In genomic region chr2:72203609-72204008, GRCm38 (mm10) we compare ENCODE assay signal across 7 mouse cellular contexts.
A peak's percentile ranks its signal among the peaks of the same experiment; 100 is the strongest.
DNase-seq lines count a peak whose midpoint lies in the region; ATAC-seq and TF ChIP-seq lines count a peak whose summit lies in the region.

No protein-coding gene starts in this region.

- 0 out of 2 replicates have a peak, but pooled peaks have one; percentile 22 for ATAC-seq in embryonic facial prominence, embryonic 12.5 days (ENCODE audit: insufficient number of reproducible peaks, insufficient read depth, low FRiP score, low TSS enrichment)
- peak; percentile 73 for ATAC-seq in limb, embryonic 14.5 days (ENCODE audit: low FRiP score, low read depth)
- 0 out of 2 replicates have a peak, but pooled peaks have one; percentile 58 for ATAC-seq in monocyte, adult 5-6 weeks (replicated peaks; ENCODE audit: insufficient number of reproducible peaks, low FRiP score, low TSS enrichment, poor library complexity, severe bottlenecking)

- H3K27ac ChIP-seq in embryonic facial prominence, embryonic 12.5 days, result no peak overlapping the region
- H3K27ac ChIP-seq in limb, embryonic 14.5 days (replicated peaks; ENCODE audit: low read depth, low read length), result no peak overlapping the region

- peaks cover 9% of the 10 kb centered on the region; the same call in 1 of the 2 replicates for H3K4me1 ChIP-seq in embryonic facial prominence, embryonic 12.5 days
- H3K4me1 ChIP-seq in limb, embryonic 14.5 days (ENCODE audit: control insufficient read depth, insufficient read depth, low read length), result no peaks in the 10 kb centered on the region

- H3K9ac ChIP-seq in embryonic facial prominence, embryonic 12.5 days, result no peak overlapping the region
- H3K9ac ChIP-seq in limb, embryonic 14.5 days (ENCODE audit: low read depth, low read length, severe bottlenecking), result no peak overlapping the region

- no peaks in the 10 kb centered on the region for H3K27me3 ChIP-seq in embryonic facial prominence, embryonic 12.5 days
- H3K27me3 ChIP-seq in limb, embryonic 14.5 days (ENCODE audit: control insufficient read depth, insufficient read depth, low read length), result no peaks in the 10 kb centered on the region

- H3K4me2 ChIP-seq in embryonic facial prominence, embryonic 12.5 days (replicated peaks), result peak overlapping the region; percentile 23
- H3K4me2 ChIP-seq in limb, embryonic 14.5 days (replicated peaks; ENCODE audit: low read depth, low read length, severe bottlenecking), result 0 out of 2 replicates have a peak overlapping the region, but pooled peaks have one; percentile 24

- no peaks in the 10 kb centered on the region for H3K36me3 ChIP-seq in embryonic facial prominence, embryonic 12.5 days
- no peaks in the 10 kb centered on the region for H3K36me3 ChIP-seq in limb, embryonic 14.5 days (ENCODE audit: control insufficient read depth, insufficient read depth, low read length)

- no peak overlapping the region for H3K4me3 ChIP-seq in embryonic facial prominence, embryonic 12.5 days
- no peak overlapping the region for H3K4me3 ChIP-seq in limb, embryonic 14.5 days (replicated peaks; ENCODE audit: low read length)

- WGBS in embryonic facial prominence, embryonic 12.5 days, result 10% methylated on average over 5 of the region's 5 CpGs
- 9% methylated on average over 5 of the region's 5 CpGs for WGBS in limb, embryonic 14.5 days

- no peaks in the 10 kb centered on the region for H3K9me3 ChIP-seq in embryonic facial prominence, embryonic 12.5 days
- H3K9me3 ChIP-seq in limb, embryonic 14.5 days (ENCODE audit: control insufficient read depth, low read length), result no peaks in the 10 kb centered on the region

- DNase-seq in adrenal gland, postnatal 14 days, result peak; percentile 88
- DNase-seq in heart, adult 9 months (ENCODE audit: low spot score in 2 of 2), result peak; percentile 38 to 46
- peak; percentile 77 for DNase-seq in kidney, adult 9 months
- peak; percentile 86 for DNase-seq in limb, embryonic 14.5 days (ENCODE audit: low spot score)
- DNase-seq in spleen, postnatal 4 days (ENCODE audit: low spot score in 2 of 2), result peak; percentile 61 to 82

- no peak for TF ChIP-seq POLR2A in limb, embryonic 14.5 days (IDR thresholded peaks at IDR 0.05; ENCODE audit: borderline replicate concordance, extremely low read depth, insufficient read depth, insufficient read length)

Comparison
In these comparisons a context has a peak if more than half of its experiments do, and no peak if none do; other contexts are left out.
1. ATAC-seq: peak in every context shown above with its lines; median percentile 73 in limb, embryonic 14.5 days; 58 in monocyte, adult 5-6 weeks; 22 in embryonic facial prominence, embryonic 12.5 days.